Mouse (Mus musculus): ENCODE measurements around the gene Rpl36. TPM values are rescaled to one million over a fixed set of nuclear protein-coding genes. Genes with fewer than 3 reads are reported as not detected.
"Not testable (repeated sequence)": the region's sequence is repeated elsewhere in the genome, so short reads cannot be mapped to it uniquely, and the experiment has no call there.

Gene Rpl36
- polyA plus RNA-seq, 1 experiment from 2014 or later: 1,173 TPM

GRCm38 (mm10) chr17:56611323-56611722 is 1.9 kb upstream of the Rpl36 start:
- Histone ChIP-seq H3K27me3 (no peaks in the 10 kb centered on the region), H3K9me3 (no peaks in the 10 kb centered on the region), H3K9ac (replicated peaks) (no peak overlapping the region), H3K4me1 (peaks cover 36% of the 10 kb centered on the region), H3K36me3 (peaks cover 36% of the 10 kb centered on the region), H3K4me2 (replicated peaks) (no peak overlapping the region), H3K27ac (replicated peaks) (no peak overlapping the region), H3K4me3 (no peak overlapping the region)
- ATAC-seq (ENCODE audit: low FRiP score, low read depth): no peak
- 75% methylated on average over 2 of the region's 2 CpGs for WGBS

GRCm38 (mm10) chr17:56611861-56612564 is 1.2 kb upstream of the Rpl36 start:
- WGBS: 13% methylated on average over 14 of the region's 14 CpGs
- ATAC-seq (ENCODE audit: low FRiP score, low read depth): no peak
- H3K36me3 ChIP-seq: peaks cover 36% of the 10 kb centered on the region
- H3K9me3 ChIP-seq: no peaks in the 10 kb centered on the region
- H3K4me3 ChIP-seq: no peak overlapping the region
- no peak overlapping the region for H3K27ac ChIP-seq (replicated peaks)
- peaks cover 36% of the 10 kb centered on the region for H3K4me1 ChIP-seq
- H3K4me2 ChIP-seq (replicated peaks): 0 out of 2 replicates have a peak overlapping the region, but pooled peaks have one; percentile 11
- no peak overlapping the region for H3K9ac ChIP-seq (replicated peaks)
- no peaks in the 10 kb centered on the region for H3K27me3 ChIP-seq

- not testable (repeated sequence) for ATAC-seq (ENCODE audit: low FRiP score, low read depth); H3K4me2 ChIP-seq (replicated peaks); H3K27me3 ChIP-seq; H3K9me3 ChIP-seq; H3K4me3 ChIP-seq; H3K27ac ChIP-seq (replicated peaks); H3K9ac ChIP-seq (replicated peaks)
- 75% methylated on average over 10 of the region's 10 CpGs for WGBS
- peaks cover 36% of the 10 kb centered on the region for H3K4me1 ChIP-seq
- peaks cover 36% of the 10 kb centered on the region for H3K36me3 ChIP-seq
Observed at GRCm38 (mm10) chr17:56612565-56612939, 664 bp upstream of the Rpl36 start.

- peak overlapping the region; percentile 84 for H3K4me2 ChIP-seq (replicated peaks)
- peaks cover 27% of the 10 kb centered on the region for H3K4me1 ChIP-seq
Observed at GRCm38 (mm10) chr17:56613893-56614292, 677 bp downstream of the Rpl36 start.

GRCm38 (mm10) chr17:56614391-56615135 is 1.3 kb downstream of the Rpl36 start:
- ATAC-seq (ENCODE audit: low FRiP score, low read depth): no peak
- Histone ChIP-seq H3K4me1 (peaks cover 23% of the 10 kb centered on the region), H3K36me3 (peaks cover 54% of the 10 kb centered on the region), H3K9ac (replicated peaks) (peak overlapping the region; percentile 82), H3K9me3 (no peaks in the 10 kb centered on the region), H3K4me3 (peak overlapping the region; percentile 77), H3K4me2 (replicated peaks) (peak overlapping the region; percentile 84), H3K27me3 (no peaks in the 10 kb centered on the region), H3K27ac (replicated peaks) (no peak overlapping the region)
- WGBS: 35% methylated on average over 14 of the region's 14 CpGs

More at GRCm38 (mm10) chr17:56613893-56614292, 677 bp downstream of the Rpl36 start:
- Histone ChIP-seq H3K27ac (replicated peaks) (peak overlapping the region; percentile 88), H3K9ac (replicated peaks) (peak overlapping the region; percentile 82), H3K4me3 (peak overlapping the region; percentile 77), H3K36me3 (peaks cover 47% of the 10 kb centered on the region)
- ATAC-seq (ENCODE audit: low FRiP score, low read depth); H3K9me3 ChIP-seq; H3K27me3 ChIP-seq: not testable (repeated sequence)
- under 1% methylated on average over 26 of the region's 26 CpGs for WGBS

- no peak for ATAC-seq (ENCODE audit: low FRiP score, low read depth)
- peak overlapping the region; percentile 84 for H3K4me2 ChIP-seq (replicated peaks)
- no peak overlapping the region for H3K27ac ChIP-seq (replicated peaks)
- no peaks in the 10 kb centered on the region for H3K9me3 ChIP-seq
- H3K4me3 ChIP-seq: peak overlapping the region; percentile 77
- H3K4me1 ChIP-seq: peaks cover 20% of the 10 kb centered on the region
- 93% methylated on average over 11 of the region's 11 CpGs for WGBS
- H3K36me3 ChIP-seq: peaks cover 61% of the 10 kb centered on the region
- peak overlapping the region; percentile 82; the same call in 1 of the 2 replicates for H3K9ac ChIP-seq (replicated peaks)
- no peaks in the 10 kb centered on the region for H3K27me3 ChIP-seq
Observed at GRCm38 (mm10) chr17:56615136-56615784, 2.0 kb downstream of the Rpl36 start.

GRCm38 (mm10) chr17:56615792-56616191 is 2.6 kb downstream of the Rpl36 start:
- ATAC-seq (ENCODE audit: low FRiP score, low read depth): no peak
- H3K27ac ChIP-seq (replicated peaks): no peak overlapping the region
- no peak overlapping the region for H3K9ac ChIP-seq (replicated peaks)
- peaks cover 66% of the 10 kb centered on the region for H3K36me3 ChIP-seq
- no peak overlapping the region for H3K4me2 ChIP-seq (replicated peaks)
- H3K4me1 ChIP-seq: peaks cover 18% of the 10 kb centered on the region
- no peaks in the 10 kb centered on the region for H3K9me3 ChIP-seq
- 93% methylated on average over 4 of the region's 4 CpGs for WGBS
- H3K27me3 ChIP-seq: no peaks in the 10 kb centered on the region
- no peak overlapping the region for H3K4me3 ChIP-seq

- Histone ChIP-seq H3K9ac (replicated peaks) (no peak overlapping the region), H3K36me3 (peaks cover 74% of the 10 kb centered on the region)
- whole genome bisulfite sequencing: 82% methylated on average over 3 of the region's 3 CpGs
Observed at GRCm38 (mm10) chr17:56616725-56617124, 3.5 kb downstream of the Rpl36 start.

GRCm38 (mm10) chr17:56617628-56618027 is 4.4 kb downstream of the Rpl36 start:
- no peak for ATAC-seq (ENCODE audit: low FRiP score, low read depth)
- Histone ChIP-seq H3K9ac (replicated peaks) (no peak overlapping the region), H3K4me3 (no peak overlapping the region), H3K9me3 (no peaks in the 10 kb centered on the region), H3K27ac (replicated peaks) (no peak overlapping the region), H3K4me2 (replicated peaks) (no peak overlapping the region), H3K4me1 (peaks cover 12% of the 10 kb centered on the region), H3K27me3 (no peaks in the 10 kb centered on the region), H3K36me3 (peaks cover 83% of the 10 kb centered on the region)
- WGBS: 92% methylated on average over 8 of the region's 8 CpGs

More at GRCm38 (mm10) chr17:56616725-56617124, 3.5 kb downstream of the Rpl36 start:
- Histone ChIP-seq H3K27ac (replicated peaks) (no peak overlapping the region), H3K9me3 (no peaks in the 10 kb centered on the region), H3K27me3 (no peaks in the 10 kb centered on the region), H3K4me3 (no peak overlapping the region), H3K4me2 (replicated peaks) (no peak overlapping the region), H3K4me1 (peaks cover 16% of the 10 kb centered on the region)
- ATAC-seq (ENCODE audit: low FRiP score, low read depth): no peak

- Histone ChIP-seq H3K9ac (replicated peaks) (no peak overlapping the region), H3K4me1 (peaks cover 25% of the 10 kb centered on the region), H3K4me2 (replicated peaks) (0 out of 2 replicates have a peak overlapping the region, but pooled peaks have one; percentile 97), H3K9me3 (no peaks in the 10 kb centered on the region), H3K27me3 (peaks cover 5% of the 10 kb centered on the region; the same call in 1 of the 2 replicates), H3K36me3 (peaks cover 35% of the 10 kb centered on the region), H3K27ac (replicated peaks) (no peak overlapping the region), H3K4me3 (peak overlapping the region; percentile 98; the same call in 1 of the 2 replicates)
- WGBS: 94% methylated on average over 3 of the region's 3 CpGs
- ATAC-seq (ENCODE audit: low FRiP score, low read depth): no peak
Observed at GRCm38 (mm10) chr17:56625495-56625894, 12.3 kb downstream of the Rpl36 start.

- H3K9ac ChIP-seq (replicated peaks): peak overlapping the region; percentile 88
- H3K36me3 ChIP-seq: peaks cover 27% of the 10 kb centered on the region
- H3K4me2 ChIP-seq (replicated peaks): peak overlapping the region; percentile 97
- H3K4me1 ChIP-seq: peaks cover 25% of the 10 kb centered on the region
- no peaks in the 10 kb centered on the region for H3K9me3 ChIP-seq
- no peak overlapping the region; the same call in 1 of the 2 replicates for H3K27ac ChIP-seq (replicated peaks)
- peaks cover 5% of the 10 kb centered on the region; the same call in 1 of the 2 replicates for H3K27me3 ChIP-seq
- H3K4me3 ChIP-seq: peak overlapping the region; percentile 98
- 2% methylated on average over 26 of the region's 32 CpGs for WGBS
- ATAC-seq (ENCODE audit: low FRiP score, low read depth): no peak
Observed at GRCm38 (mm10) chr17:56626260-56626659, 13.0 kb downstream of the Rpl36 start.
